In genomic region chr5:128958916-128959315, GRCm38 (mm10) we compare ENCODE assay signal across 30 mouse cellular contexts. TPM values are rescaled to one million over a fixed set of nuclear protein-coding genes. Genes with fewer than 3 reads are reported as not detected.
"Had no signal": no experiment of that assay in that cellular context is flagged by ENCODE, and none has a peak within 500 bp of the region (broad histone marks: within the 10 kb centered on the region; RNA-seq: fewer than 3 reads in every experiment).

No protein-coding gene starts in this region.

- H3K27ac ChIP-seq: left cerebral cortex, adult 2 months; limb, embryonic 10.5 days; limb, embryonic 12.5 days; limb, embryonic 13.5 days; limb, embryonic 15.5 days; liver, embryonic 12.5 days; liver, embryonic 13.5 days; liver, embryonic 14.5 days; liver, embryonic 15.5 days; lung, embryonic 15.5 days; macrophage; midbrain, embryonic 10.5 days; midbrain, embryonic 12.5 days; midbrain, embryonic 13.5 days; midbrain, embryonic 15.5 days had no signal

- H3K9me3 ChIP-seq: limb, embryonic 15.5 days; midbrain, embryonic 15.5 days had no signal

- H3K4me3 ChIP-seq: left cerebral cortex, adult 2 months; limb, embryonic 10.5 days; limb, embryonic 12.5 days; limb, embryonic 13.5 days; limb, embryonic 15.5 days; liver, embryonic 12.5 days; liver, embryonic 13.5 days; liver, embryonic 15.5 days; lung, embryonic 15.5 days; megakaryocyte, embryonic 14.5 days; midbrain, embryonic 10.5 days; midbrain, embryonic 12.5 days; midbrain, embryonic 13.5 days; midbrain, embryonic 15.5 days; myocyte had no signal

- H3K27me3 ChIP-seq: limb, embryonic 12.5 days; liver, embryonic 15.5 days; megakaryocyte, embryonic 14.5 days; midbrain, embryonic 12.5 days; midbrain, embryonic 13.5 days; midbrain, embryonic 15.5 days had no signal

- H3K36me3 ChIP-seq: limb, embryonic 10.5 days; limb, embryonic 12.5 days; limb, embryonic 13.5 days; limb, embryonic 15.5 days; liver, embryonic 12.5 days; liver, embryonic 13.5 days; liver, embryonic 15.5 days; lung, embryonic 15.5 days; midbrain, embryonic 10.5 days; midbrain, embryonic 12.5 days; midbrain, embryonic 13.5 days; midbrain, embryonic 15.5 days had no signal

- DNase-seq: left cerebral cortex, postnatal 4 days; liver, embryonic 13.5 days; liver, postnatal 0 days; lung, adult 18-20 months; lung, adult 2 months; lung, embryonic 14.5 days; lung, postnatal 10 days; lung, postnatal 14 days; lung, postnatal 36 days; lung, postnatal 4 days; midbrain, embryonic 14.5 days had no signal

- H3K4me1 ChIP-seq: limb, embryonic 10.5 days; limb, embryonic 12.5 days; limb, embryonic 13.5 days; limb, embryonic 15.5 days; liver, embryonic 12.5 days; liver, embryonic 13.5 days; liver, embryonic 15.5 days; lung, embryonic 15.5 days; megakaryocyte, embryonic 14.5 days; midbrain, embryonic 10.5 days; midbrain, embryonic 12.5 days had no signal

- H3K9ac ChIP-seq: limb, embryonic 12.5 days; limb, embryonic 13.5 days; limb, embryonic 15.5 days; liver, embryonic 12.5 days; liver, embryonic 13.5 days; liver, embryonic 14.5 days; liver, embryonic 15.5 days; liver, postnatal 0 days; lung, embryonic 14.5 days; lung, embryonic 15.5 days; midbrain, embryonic 12.5 days; midbrain, embryonic 13.5 days; midbrain, embryonic 15.5 days had no signal

RNA-seq across cellular contexts. Expression of gene Rimbp2, which starts 5.6 kb away (rescaled TPM):
- polyA plus RNA-seq: liver, adult 2 months; liver, embryonic 12.5 days; liver, embryonic 13.5 days; liver, embryonic 15.5 days; liver, embryonic 16.5 days; liver, postnatal 0 days; lung, embryonic 14.5 days; lung, postnatal 0 days; macrophage; myocyte had no signal
